Mouse (Mus musculus): ENCODE data around the gene Sohlh1. TPM values are rescaled to one million over a fixed set of nuclear protein-coding genes. Genes with fewer than 3 reads are reported as not detected.

The Sohlh1 gene
- total and polyA plus RNA-seq, 3 experiments = not detected

DNA sequence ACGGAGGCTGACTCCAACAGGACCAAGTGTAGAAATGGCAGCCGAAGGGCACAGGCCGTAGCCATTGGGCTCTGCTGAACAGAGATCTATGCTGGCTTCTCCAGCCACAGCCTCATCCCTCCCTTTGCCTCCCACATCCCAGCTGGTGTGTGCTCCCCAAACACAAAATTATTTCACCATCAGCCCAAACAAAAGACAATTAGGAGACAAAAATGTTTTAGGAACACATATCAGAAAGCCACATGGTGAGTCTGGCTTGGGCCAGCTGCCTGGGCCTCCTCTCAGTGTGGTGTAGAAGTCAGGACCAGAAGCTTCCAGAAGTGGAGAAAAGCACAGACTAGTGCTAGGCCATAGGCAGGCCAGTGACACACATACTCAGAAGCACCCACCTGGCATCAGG is 3.0 kb downstream of the Sohlh1 start:
- no peak for TF ChIP-seq UBTF (IDR thresholded peaks at IDR 0.05; ENCODE audit: borderline replicate concordance, insufficient read depth, low read depth, low read length)
- no peak for TF ChIP-seq ZMIZ1 (IDR thresholded peaks at IDR 0.05; ENCODE audit: low read depth, low read length)
- TF ChIP-seq POLR2AphosphoS2 (IDR thresholded peaks at IDR 0.05; ENCODE audit: low read length) = no peak
- Histone ChIP-seq H3K4me1 (ENCODE audit: control insufficient read depth in 1 of 2, insufficient read depth in 2 of 2, low read length in 2 of 2) (no peaks in the 10 kb centered on the region), H3K79me2 (ENCODE audit: control insufficient read depth, insufficient read depth, low read length, poor library complexity) (no peaks in the 10 kb centered on the region), H3K27me3 (ENCODE audit: control insufficient read depth in 1 of 2, insufficient read depth in 2 of 2, low read length in 2 of 2) (no peaks in the 10 kb centered on the region), H3K36me3 (ENCODE audit: control insufficient read depth in 1 of 2, insufficient read depth in 2 of 2, low read length in 2 of 2) (no peaks in the 10 kb centered on the region), H3K4me3 (ENCODE audit: control insufficient read depth in 1 of 2, insufficient read depth in 1 of 2, low read depth in 2 of 2, low read length in 2 of 2) (no peak overlapping the region), H3K9me3 (replicated peaks; ENCODE audit: insufficient read depth, low read length) (no peaks in the 10 kb centered on the region), H3K9ac (ENCODE audit: control insufficient read depth, low read depth, low read length, poor library complexity, severe bottlenecking) (no peak overlapping the region), H3K27ac (ENCODE audit: control insufficient read depth, low read depth, low read length) (no peak overlapping the region)
- DNase-seq (ENCODE audit: low read depth, low spot score) = no peak

DNA sequence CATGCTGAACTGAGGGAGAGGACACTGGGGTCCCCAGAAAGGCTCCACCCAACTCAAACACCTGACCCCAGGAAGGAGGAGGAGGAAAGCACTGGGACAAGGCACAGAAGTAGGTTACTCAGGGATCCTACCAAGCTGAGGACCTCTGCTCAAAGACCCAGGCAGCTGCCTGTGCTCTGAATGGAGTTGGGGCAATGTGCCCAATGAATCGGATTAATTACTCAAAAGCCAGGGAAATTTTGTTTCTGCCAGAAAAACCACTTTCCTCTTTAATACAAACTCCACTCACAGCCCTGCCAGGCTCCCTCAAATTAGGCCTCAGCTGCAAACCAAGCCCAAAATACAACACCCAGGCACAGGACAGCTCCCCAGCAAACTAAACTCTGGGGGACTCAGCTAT is 4.3 kb downstream of the Sohlh1 start:
- no peak overlapping the region for H3K9ac ChIP-seq (ENCODE audit: control insufficient read depth, low read depth, low read length, poor library complexity, severe bottlenecking)
- no peaks in the 10 kb centered on the region for H3K9me3 ChIP-seq (replicated peaks; ENCODE audit: insufficient read depth, low read length)
- H3K36me3 ChIP-seq (ENCODE audit: control insufficient read depth in 1 of 2, insufficient read depth in 2 of 2, low read length in 2 of 2) = no peaks in the 10 kb centered on the region
- no peaks in the 10 kb centered on the region for H3K27me3 ChIP-seq (ENCODE audit: control insufficient read depth in 1 of 2, insufficient read depth in 2 of 2, low read length in 2 of 2)
- H3K27ac ChIP-seq (ENCODE audit: control insufficient read depth, low read depth, low read length) = no peak overlapping the region
- H3K4me1 ChIP-seq (ENCODE audit: control insufficient read depth in 1 of 2, insufficient read depth in 2 of 2, low read length in 2 of 2) = no peaks in the 10 kb centered on the region
- TF ChIP-seq ZNF384 (IDR thresholded peaks at IDR 0.05; ENCODE audit: low read depth, low read length) = no peak
- no peaks in the 10 kb centered on the region for H3K79me2 ChIP-seq (ENCODE audit: control insufficient read depth, insufficient read depth, low read length, poor library complexity)
- no peak for DNase-seq (ENCODE audit: low read depth, low spot score)
- H3K4me3 ChIP-seq (ENCODE audit: control insufficient read depth in 1 of 2, insufficient read depth in 1 of 2, low read depth in 2 of 2, low read length in 2 of 2) = no peak overlapping the region

DNA sequence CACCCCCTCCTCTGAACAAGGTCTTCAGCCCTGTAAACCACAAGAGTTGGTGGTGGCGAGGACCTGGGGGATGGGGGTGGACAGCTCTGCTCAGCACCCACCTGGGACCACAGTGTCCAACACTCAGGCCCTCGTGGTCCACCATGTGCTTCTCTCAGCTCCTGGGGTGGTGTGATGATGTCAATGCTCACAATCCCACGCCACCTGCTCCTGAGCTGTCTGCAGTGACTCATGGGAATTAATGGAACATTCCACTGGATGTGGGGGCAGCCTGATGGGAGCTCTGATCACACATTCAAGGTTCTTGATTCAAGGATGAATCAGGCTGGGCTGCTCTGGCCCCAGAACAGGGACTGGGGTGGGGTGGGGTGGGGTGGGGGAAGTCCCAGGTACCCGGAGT is 4.9 kb downstream of the Sohlh1 start:
- Histone ChIP-seq H3K4me1 (ENCODE audit: control insufficient read depth in 1 of 2, insufficient read depth in 2 of 2, low read length in 2 of 2) (no peaks in the 10 kb centered on the region), H3K36me3 (ENCODE audit: control insufficient read depth in 1 of 2, insufficient read depth in 2 of 2, low read length in 2 of 2) (no peaks in the 10 kb centered on the region), H3K9me3 (replicated peaks; ENCODE audit: insufficient read depth, low read length) (no peaks in the 10 kb centered on the region), H3K27me3 (ENCODE audit: control insufficient read depth in 1 of 2, insufficient read depth in 2 of 2, low read length in 2 of 2) (no peaks in the 10 kb centered on the region), H3K27ac (ENCODE audit: control insufficient read depth, low read depth, low read length) (no peak overlapping the region), H3K79me2 (ENCODE audit: control insufficient read depth, insufficient read depth, low read length, poor library complexity) (no peaks in the 10 kb centered on the region), H3K9ac (ENCODE audit: control insufficient read depth, low read depth, low read length, poor library complexity, severe bottlenecking) (no peak overlapping the region), H3K4me3 (ENCODE audit: control insufficient read depth in 1 of 2, insufficient read depth in 1 of 2, low read depth in 2 of 2, low read length in 2 of 2) (no peak overlapping the region)
- TF ChIP-seq NELFE (IDR thresholded peaks at IDR 0.05; ENCODE audit: low read depth, low read length) (no peak), SMC3 (IDR thresholded peaks at IDR 0.05; ENCODE audit: low read depth, low read length) (no peak), GABPA (IDR thresholded peaks at IDR 0.05; ENCODE audit: low read depth, low read length) (no peak), RCOR1 (IDR thresholded peaks at IDR 0.05; ENCODE audit: low read depth, low read length) (no peak), MYB (IDR thresholded peaks at IDR 0.05; ENCODE audit: low read depth, low read length) (no peak), ETS1 (IDR thresholded peaks at IDR 0.05; ENCODE audit: low read depth, low read length) (no peak)
- no peak for DNase-seq (ENCODE audit: low read depth, low spot score)

DNA sequence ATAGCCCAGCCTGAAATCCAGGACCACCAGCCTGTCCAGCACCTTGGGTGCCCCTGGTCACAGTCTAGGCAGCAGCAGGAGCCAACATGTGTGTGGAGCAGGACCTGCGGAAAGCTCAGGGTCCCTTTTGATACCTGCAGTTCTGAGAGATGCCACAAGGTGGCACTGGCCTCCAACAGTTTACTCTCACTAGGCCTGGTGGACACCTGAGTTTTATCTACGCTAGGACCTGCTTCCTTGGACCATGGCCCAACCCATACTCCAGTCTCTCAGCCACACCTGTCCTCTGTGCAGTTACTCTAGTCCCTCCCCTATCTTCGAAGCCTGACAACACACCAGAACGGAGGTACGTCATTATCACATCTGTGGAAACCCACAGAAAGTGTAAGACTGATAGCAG is 10.8 kb downstream of the Sohlh1 start:
- no peaks in the 10 kb centered on the region for H3K36me3 ChIP-seq (ENCODE audit: control insufficient read depth in 1 of 2, insufficient read depth in 2 of 2, low read length in 2 of 2)
- H3K79me2 ChIP-seq (ENCODE audit: control insufficient read depth, insufficient read depth, low read length, poor library complexity) = no peaks in the 10 kb centered on the region
- H3K9me3 ChIP-seq (replicated peaks; ENCODE audit: insufficient read depth, low read length) = no peaks in the 10 kb centered on the region
- no peak overlapping the region for H3K9ac ChIP-seq (ENCODE audit: control insufficient read depth, low read depth, low read length, poor library complexity, severe bottlenecking)
- H3K4me1 ChIP-seq (ENCODE audit: control insufficient read depth in 1 of 2, insufficient read depth in 2 of 2, low read length in 2 of 2) = no peaks in the 10 kb centered on the region
- no peak overlapping the region for H3K27ac ChIP-seq (ENCODE audit: control insufficient read depth, low read depth, low read length)
- H3K27me3 ChIP-seq (ENCODE audit: control insufficient read depth in 1 of 2, insufficient read depth in 2 of 2, low read length in 2 of 2) = peaks cover 0 to 1% of the 10 kb centered on the region in 2 experiments; a peak in 1 of 4 replicates
- peak; percentile 57 for DNase-seq (ENCODE audit: low read depth, low spot score)
- H3K4me3 ChIP-seq (ENCODE audit: control insufficient read depth in 1 of 2, insufficient read depth in 1 of 2, low read depth in 2 of 2, low read length in 2 of 2) = no peak overlapping the region
- TF ChIP-seq SMC3 (IDR thresholded peaks at IDR 0.05; ENCODE audit: low read depth, low read length) = peak; percentile 61
- peak; percentile 78 for TF ChIP-seq RAD21 (IDR thresholded peaks at IDR 0.05; ENCODE audit: low read depth, low read length)
- TF ChIP-seq CTCF (IDR thresholded peaks at IDR 0.05 in 2 of 3, conservative IDR thresholded peaks at IDR 0.05 in 1 of 3; ENCODE audit: control insufficient read depth in 1 of 3, insufficient read depth in 1 of 3, low read depth in 2 of 3, low read length in 3 of 3, poor library complexity in 1 of 3, severe bottlenecking in 1 of 3) = peak; percentile 76 to 93 (median 80)
- no peak; the same call in 1 of the 2 replicates for TF ChIP-seq ZC3H11A (IDR thresholded peaks at IDR 0.05; ENCODE audit: low read depth, low read length)

Measured in MEL (cell line).